Mouse (Mus musculus) CD8-positive naive resting alpha-beta T cell, adult 2 months (primary cell): ENCODE results near the gene Irf4.

Experiments
- DNase-seq, 2 experiments: peaks; one replicate each; pipeline ENCODE4 v3.0.0; 2022; ENCODE audit warnings: low read depth in 2 of 2, low spot score in 2 of 2

The Irf4 gene

DNA sequence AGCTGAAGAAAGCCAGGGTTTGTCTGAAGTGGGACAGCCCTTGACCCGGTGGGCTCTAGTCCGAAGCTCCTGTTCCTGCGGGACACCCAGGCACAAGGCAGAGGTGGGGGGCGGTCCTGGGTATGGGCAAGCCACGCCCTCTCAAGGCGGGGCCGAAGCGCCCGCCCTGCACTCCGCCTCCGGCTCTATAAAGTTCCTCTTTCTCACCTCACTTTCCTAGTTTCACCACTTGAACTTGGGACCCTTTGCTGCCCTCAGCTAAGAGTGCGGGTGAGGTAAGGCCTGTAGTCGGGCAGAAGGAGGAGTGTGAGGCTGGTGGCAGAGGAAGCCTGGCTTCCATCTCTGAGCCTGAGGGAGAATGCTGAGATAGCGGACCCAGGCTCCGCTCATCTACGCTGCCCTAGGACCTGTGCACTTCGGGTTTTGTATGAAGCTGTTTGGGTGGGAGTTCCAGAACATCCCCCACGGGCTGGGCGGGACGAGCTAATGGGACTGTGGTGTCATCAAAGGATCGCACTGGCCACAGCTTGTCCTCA is at the start of gene Irf4:
Gene Irf4 (plus strand): TSS at position 206 of the 536 bp plus-strand sequence.
- DNase-seq: peak in 1 of 2 experiments; percentile 42

DNA sequence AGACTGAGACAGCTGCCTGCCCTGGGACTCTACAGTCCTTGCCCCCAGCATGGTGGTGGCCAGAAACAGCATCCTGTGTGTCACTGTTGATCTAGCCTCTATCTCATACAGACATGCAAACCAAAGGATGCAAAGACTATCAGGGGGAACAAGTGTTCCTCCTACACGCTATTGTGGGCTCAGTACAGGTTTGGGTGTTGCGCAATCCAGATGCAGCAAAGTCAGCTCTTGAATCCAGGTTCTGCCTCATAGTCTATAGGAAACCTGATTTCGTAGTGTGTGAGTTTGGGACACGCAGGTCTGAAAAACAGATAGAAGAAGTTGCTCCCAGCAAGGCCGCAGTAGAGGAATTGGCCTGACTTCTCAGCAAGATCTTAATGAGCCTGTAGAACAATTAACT is 46.3 kb upstream of the Irf4 start:
- no peak for DNase-seq

DNA sequence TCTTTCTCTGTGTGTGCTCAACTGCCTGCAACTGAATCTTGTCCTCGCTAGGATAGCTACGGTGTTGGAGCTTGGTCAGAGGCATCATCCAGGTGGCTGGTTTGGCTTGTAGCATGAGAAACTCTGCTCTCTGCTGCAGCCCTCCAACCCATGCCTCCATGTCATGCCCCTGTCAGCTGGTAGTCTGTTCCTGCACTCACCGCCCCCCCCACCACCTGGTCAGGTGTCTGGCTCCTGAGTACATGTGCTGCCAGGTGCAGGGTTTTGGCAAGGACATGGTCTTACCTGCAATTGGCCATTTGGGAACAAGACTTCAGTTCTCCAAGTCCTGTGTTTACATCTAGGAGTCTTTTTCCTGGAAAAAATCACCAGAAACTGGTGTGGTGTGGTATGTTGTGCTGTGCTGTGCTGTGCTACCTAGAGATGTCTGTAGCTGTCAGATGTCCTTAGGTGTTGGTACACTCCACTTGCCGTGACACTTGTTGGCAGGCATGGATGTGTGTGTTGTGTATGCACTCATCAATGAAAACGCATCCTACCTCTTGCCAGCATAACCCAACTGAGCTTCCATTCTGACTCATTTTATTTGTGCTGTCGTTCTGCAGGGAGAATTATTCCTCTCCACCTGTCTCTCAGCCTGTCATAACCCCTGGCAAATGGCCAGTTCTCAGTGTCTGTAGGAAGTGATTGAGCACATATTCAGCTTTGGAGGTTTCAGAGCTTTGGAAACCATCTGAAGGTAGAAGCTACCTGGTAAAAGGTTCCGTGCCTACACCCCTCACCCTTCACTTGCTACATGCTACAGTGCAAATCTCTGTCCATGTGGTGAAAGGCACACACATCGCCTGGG is 44.6 kb upstream of the Irf4 start:
- no peak for DNase-seq

DNA sequence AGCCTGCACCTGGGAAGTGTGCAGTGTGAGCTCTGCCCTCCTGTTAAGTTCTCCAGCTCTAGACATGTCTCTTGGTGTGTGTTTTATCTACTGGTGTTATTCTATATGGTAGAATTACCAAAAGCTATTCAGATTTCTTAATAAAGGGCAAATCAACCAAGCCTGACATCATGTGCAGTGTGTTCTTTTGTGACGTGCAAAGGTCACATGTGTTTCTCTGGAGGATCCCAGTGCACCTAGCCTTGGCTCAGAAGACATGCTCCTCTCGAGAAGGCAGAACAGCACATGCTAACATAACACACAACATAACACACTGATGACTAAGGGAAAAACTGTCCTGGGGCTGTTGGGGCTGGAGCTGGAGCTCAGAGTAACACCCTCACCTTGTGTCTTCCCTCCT is 38.0 kb upstream of the Irf4 start:
- DNase-seq: no peak

DNA sequence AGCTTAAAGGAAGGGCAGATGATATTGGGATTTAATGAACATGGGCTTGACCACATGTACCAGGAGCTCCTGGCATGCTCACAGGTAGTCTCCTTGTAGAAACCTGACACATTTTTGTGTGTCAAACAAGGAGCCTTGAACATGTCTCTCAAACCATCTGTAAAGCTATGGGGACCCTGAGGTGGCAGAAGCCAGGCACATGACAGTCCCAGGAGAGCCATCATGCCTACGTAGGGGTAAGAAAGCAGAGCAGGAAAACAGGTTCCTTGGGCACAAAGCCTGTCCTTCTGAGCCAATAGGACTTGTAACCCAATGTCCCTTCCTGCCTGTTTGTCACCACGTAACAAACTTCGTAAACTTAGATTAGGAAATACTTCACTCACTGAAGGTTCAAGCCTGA is 37.3 kb upstream of the Irf4 start:
- DNase-seq: no peak

DNA sequence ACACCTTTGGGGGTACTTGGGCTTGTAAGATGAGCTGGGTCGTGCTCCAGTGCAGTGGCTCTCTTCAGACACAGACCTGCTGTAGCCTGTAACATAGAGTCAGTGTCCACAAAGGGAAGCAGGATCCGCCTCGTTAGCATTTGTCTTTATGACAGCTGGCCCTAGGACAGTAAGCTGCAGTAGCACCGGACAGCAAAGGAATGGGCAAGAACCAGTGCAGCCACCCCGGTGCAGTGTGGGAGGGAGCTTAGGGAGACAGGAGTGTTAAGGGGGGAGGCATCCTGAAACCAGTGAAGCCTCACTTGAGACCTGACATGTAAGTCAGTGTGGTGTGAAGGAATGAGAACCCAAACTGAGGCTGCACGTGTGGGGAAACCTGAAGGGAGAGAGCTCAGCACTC is 36.7 kb upstream of the Irf4 start:
- DNase-seq: no peak

DNA sequence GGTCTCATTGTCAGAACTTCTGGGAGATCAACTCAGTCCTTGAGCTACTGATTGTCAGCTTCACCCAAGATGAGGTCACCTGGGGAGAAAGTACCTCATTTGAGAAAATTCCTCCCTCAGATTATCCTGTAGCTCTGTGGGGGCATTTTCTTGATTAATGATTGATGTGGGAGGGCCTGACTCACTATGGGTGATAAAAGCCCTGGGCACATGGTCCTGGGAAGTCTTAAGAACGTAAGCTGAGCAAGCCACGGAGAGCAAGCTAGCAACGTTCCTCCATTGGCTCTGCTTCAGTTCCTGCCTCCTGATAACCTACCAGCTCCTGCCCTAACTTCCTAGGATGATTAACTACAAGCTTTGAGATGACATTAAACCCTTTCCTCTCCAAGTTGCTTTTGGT is 35.4 kb upstream of the Irf4 start:
- DNase-seq: no peak

DNA sequence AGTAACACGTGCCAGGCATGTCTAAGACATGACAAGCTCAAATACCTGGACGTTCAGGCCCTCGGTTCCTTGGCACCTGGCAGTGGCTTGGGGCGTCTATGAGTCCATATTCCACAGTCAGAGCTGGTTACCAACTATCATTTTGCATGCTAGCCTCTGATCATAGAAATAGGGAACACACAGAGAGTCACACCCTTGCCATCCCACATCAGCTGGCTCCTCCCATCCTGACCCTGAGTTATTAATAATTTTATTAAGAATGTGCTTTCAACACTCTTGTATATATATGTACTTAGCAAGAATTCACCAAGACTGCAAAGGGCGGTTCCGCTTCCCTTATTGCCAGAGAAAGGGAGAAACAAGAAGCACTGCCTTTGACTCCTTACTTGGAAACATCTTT is 34.5 kb upstream of the Irf4 start:
- DNase-seq: no peak

DNA sequence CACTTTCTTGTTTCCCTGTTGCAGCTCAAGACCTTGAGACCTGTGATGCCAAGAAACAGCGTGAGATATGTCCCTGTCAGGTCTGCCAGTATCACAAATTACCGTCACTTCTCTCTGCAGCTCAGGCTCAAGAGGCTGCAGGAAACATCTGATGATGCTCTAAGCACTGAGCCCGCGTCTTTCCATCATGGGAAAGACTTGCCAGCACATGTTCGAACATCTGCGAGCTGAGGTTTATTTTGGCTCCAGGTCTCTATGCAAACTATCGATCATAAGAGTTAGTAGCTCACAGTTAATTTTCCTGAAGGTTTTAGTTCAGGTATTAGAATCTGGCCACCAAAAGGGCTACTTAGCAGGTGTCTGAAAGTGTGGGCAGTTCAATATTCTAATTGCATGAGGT is 34.0 kb upstream of the Irf4 start:
- DNase-seq: no peak

DNA sequence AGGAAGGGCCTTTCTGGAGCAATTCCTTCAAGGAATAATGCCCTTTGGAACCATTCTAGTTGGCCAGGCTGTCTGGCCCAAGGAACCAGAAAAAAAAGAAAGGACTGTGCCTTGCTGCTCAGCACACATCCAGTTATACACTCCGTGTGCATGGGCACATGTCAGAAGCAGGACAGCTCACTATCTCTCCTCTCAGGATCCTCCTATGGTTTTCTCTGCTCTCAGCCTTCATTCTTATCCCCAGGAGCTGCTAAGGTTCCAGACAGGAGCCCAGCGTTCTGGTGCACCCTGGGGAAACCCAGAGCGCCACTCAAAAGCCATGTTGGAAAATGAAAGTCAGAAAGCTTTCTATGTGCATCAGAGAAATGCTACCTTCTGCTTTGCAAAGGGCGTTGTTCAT is 33.5 kb upstream of the Irf4 start:
- no peak for DNase-seq

DNA sequence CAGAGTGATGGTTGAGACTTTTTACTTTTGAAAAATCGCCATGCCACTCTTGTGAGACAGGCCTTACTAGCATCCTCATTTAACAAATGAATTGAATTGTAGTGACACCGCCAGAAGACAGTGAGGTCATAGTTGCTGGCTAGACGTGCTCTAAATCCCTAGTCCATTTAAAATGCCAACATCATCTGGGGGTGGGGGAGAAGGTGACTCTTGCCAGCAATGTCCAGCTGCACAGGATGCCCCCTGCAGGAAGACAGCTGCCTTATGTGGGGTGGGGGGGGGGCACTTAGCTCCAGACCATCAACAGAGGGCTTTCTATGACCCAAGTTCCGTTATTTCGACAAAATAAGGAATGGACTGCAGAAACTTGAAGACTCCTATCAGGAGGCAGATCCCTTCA is 32.4 kb upstream of the Irf4 start:
- no peak for DNase-seq

DNA sequence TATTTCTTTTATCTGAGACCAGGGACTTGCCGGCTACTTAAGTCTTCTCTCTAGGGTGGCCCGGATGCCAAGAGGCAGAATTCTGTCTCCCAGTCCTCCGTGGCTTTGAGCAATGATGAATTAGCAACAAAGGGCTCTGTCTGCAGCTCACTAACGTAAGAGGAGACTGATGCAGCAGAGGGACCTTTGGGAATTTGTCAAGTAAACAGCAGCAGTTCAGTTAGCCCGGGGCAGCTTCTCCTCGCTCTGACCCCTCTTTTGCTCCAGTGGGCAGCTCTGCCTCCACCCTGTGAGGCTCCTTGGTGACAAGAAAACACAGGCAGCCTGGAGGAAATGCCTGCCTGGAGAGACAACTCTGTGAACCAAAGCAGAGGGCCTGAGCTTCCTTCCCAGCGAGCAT is 26.4 kb upstream of the Irf4 start:
- no peak for DNase-seq

DNA sequence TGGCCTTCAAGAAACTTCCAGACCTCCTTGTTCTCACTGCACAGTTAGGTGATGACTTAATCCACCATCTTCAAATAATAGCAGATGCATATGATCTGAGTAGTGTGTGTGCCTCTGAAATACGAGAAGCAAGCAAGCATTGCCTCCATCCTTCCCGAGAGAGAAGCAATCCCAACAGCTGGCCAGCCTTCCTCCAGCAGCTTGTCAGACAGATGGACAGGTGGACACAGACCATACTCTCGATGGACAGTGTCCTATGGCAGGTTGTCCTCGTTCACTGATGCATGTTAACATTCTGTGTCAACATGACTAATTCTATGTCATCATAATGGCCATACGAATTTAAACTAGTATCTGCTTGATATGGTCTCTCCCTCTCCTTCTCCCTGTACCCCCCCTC is 25.8 kb upstream of the Irf4 start:
- no peak for DNase-seq

DNA sequence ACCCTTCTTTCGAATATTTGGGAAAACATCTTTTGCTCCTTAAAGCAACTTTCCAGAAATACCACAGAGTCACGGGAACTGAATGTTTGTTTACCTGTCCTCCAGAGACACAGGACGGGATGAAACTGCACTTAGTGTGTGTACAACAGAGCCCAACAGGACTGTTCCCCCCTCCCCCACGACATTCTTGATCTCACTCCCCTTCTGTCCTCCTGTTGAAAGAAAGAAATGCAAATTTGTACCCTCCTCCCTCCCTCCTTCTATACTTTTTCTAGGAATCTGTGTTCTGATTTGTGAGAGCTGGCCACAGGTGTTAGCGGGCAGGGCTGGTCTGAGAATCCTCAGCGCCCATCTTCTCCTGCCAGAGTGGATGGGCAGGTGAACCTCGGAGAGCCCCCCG is 25.2 kb upstream of the Irf4 start:
- DNase-seq: no peak

DNA sequence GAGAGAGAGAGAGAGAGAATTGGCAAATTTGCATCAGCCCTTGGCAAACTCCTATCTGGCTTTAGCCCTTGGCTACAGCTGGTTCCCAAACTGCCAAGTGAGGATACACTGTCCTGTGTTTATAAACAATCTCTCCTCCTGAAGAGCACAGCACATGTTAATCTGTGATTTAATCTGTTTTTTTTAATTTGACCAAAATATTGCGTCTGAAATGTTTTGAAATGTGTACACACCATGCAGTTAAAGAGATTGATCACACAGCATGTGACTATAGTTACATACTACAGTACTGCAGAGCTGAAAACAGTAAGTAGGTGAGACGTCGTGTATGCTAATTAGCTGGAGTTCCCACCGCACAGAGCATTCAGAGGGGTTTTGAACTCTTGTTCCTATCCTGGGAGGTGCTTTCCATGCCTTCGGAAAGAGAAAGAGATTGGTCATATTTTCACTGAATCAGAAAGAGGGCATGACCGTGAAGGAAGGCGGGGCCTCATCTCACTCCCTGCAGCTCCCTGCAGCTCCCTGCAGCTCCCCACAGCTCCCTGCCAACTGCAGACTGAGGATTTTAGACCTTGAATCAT is 24.2 kb upstream of the Irf4 start:
- no peak for DNase-seq

DNA sequence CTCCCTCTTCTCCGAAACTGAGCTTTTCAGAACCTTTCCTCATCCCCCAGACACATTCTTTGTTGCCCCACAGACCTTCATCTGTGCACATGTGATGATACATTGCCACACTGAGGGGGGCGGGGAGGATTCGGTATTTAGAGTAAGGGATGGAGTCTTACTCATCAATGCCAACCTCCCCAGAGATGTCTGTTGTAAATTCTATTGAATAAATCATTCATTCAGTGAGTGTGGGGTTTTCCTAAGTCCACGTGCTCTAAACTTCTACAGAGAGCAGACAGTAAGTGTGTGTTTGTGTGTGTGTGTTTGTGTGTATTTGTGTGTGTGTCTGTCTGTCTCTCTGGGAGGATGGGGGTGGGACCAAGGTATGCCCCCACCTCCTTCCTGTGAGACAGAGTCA is 22.1 kb upstream of the Irf4 start:
- DNase-seq: no peak

DNA sequence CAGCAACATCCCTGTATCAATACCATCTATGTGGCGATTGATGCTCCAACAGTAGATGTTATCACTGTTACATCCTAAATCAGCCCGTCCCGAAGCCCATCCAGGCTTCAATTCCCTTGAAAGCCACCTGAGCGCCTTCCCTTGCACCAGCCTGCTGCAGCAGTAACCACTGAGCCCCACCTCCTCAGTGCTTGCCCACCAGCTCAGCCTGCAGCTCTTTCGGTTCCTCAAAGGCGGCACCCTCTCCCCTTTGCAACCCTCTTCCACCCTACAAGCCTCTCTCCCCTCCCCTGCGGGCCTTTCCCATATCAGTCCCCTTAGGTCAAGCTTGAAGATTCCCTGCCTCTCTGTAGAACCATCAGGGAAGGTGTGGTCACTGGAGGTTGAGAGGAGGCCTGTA is 20.9 kb upstream of the Irf4 start:
- DNase-seq: no peak

DNA sequence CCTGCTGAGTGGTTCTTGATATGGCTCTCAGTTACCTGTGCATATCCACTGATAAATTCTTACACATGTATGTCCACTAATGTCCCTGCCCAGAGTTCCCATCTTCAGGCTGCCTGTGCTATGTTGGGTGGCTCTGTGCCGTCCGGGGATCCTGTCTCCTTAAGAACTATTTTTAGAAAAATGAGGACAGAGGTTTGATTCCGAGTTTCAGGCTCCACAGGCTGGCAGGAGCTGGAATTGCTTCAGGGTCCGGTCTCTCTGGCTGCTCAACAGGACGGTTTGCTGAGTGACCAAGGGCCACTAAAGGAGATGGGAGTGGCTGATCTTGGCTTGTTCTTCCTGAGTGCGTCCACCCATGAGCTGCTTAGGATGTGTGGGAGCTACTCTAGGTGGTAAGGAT is 19.8 kb upstream of the Irf4 start:
- DNase-seq: no peak

DNA sequence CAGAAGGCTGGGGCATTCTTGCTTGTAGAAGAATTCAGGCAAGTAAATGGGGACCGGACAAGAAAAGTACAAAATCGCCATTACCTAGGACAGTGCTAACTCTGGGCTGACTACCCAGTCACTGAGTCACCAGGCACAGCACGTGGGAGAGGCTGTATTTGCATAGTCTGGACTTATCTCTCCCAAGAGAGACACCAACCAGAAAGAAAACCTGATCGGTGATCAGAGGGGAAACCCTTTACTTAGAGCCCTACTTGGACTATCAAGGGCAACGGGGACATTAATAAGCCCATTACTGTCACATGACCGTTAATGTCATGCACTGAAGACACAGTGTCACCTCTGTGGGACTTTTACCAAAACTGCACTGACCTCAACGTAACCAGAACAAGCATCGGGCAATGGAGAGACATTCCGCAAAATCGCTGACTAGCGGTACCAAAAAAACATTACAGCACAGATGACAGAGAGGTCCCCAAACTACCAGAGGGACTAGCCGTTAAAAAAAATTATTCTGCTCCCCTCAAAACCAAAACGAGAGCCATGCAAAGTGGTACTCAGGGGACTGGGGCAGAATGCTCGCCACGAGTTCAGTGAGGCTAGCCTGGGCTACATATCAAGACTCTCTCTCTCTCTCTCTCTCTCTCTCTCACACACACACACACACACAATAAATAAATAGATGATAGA is 18.8 kb upstream of the Irf4 start:
- no peak for DNase-seq

DNA sequence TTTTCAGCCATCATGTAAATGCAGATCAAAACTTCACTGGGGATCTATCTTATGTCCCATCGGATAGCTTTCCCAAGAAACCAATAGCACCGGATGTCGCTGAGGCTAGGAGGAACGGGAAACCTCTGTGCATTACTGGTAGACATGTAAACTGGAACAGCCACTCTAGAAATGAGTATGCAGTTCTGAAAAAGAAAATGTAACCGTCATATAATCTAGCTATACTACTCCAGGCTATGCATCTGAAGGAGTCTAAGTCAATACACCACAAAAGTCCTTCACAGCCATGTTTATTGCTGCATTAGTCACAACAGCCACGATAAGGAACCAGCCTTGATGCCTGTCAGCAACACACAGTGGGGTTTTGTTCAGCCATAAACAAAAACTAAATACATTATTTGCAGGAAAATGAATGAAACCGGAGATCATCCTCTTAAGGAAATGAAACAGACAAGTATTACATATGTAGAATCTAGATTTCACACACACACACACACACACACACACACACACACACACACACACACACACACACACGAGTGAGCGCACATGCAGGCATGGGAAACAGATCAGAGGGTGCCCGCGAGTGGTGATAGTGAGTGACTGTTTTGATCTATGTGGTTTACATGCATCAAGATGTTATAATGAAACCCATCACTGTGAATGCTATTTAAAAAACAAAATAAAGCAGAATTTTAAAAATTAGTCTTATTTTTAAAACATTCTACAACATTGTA is 16.1 kb upstream of the Irf4 start:
- peak in 1 of 2 experiments; percentile 16 for DNase-seq

DNA sequence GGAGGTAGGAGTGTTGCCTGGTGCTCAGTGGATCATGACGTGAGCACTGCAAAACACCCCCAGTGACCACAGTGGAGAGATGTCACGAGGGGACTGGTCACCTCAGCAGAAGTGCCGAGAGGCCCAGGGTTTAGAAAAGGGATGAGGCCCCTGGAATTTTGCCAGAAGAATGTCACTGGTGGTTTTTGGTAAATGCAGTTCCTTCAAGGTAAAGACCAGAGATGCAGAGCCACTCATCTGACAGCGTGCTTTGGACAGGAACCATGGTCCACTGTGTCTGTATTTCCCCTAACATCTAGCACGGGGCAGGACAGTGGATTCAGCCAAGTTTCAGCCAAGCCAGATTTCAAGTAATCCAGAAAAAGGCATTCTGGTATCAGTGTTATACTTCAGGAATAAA is 12.3 kb upstream of the Irf4 start:
- no peak for DNase-seq

DNA sequence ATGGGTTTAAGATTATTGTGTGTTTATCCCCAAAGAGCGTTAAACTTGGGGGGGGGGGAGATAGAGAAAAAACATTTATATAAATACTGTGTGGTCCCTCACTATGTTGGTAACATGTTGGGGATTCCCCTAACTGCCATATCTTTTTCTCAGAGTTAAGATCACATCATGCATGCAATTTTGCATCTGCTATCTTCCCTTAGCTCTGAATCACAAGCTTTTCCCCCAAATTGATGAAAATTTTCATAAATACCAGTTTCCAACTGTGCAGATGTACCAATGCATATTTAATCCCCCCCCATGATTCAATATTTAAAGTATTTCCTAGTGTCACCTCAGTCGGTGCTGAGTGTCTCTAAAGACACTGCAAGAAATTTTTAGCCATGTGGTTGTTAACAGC is 11.8 kb upstream of the Irf4 start:
- DNase-seq: no peak
